Mouse (Mus musculus) heart, embryonic 14.5 days (tissue): ENCODE measurements around the gene Sarm1. TPM values are rescaled to one million over a fixed set of nuclear protein-coding genes. Genes with fewer than 3 reads are reported as not detected.

Experiments used
- ATAC-seq: fragments of 200-750 bp; cut with Nextera tagmentation; 2 replicates; pipeline ENCODE4 v1.8.0; 2017; ENCODE audit warnings: low read depth, moderate TSS enrichment; ENCODE audit not compliant: insufficient number of reproducible peaks, insufficient read depth, low FRiP score
- H3K27ac ChIP-seq, 2 experiments: fragments of 200-500 bp in 1 of 2; fragments of 300-500 bp in 1 of 2; sonication (generic) in 1 of 2; replicated peaks in 1 of 2; 2 replicates each; pipeline ENCODE4 v1.5.1; 2012 to 2014; ENCODE audit warnings: low read depth in 2 of 2, low read length in 2 of 2, control low read depth in 1 of 2, mild to moderate bottlenecking in 1 of 2, mixed read lengths in 1 of 2; ENCODE audit not compliant: control insufficient read depth in 1 of 2, insufficient read depth in 1 of 2
- H3K27me3 ChIP-seq: fragments of 300-500 bp; sonication (generic); 2 replicates; pipeline ENCODE4 v1.6.1; 2014; ENCODE audit warnings: mild to moderate bottlenecking, low read length, control low read depth; ENCODE audit not compliant: control insufficient read depth, insufficient read depth
- H3K36me3 ChIP-seq: fragments of 300-500 bp; sonication (generic); 2 replicates; pipeline ENCODE4 v1.6.1; 2014; ENCODE audit warnings: mild to moderate bottlenecking, control low read depth, low read length, mixed read lengths; ENCODE audit not compliant: control insufficient read depth, insufficient read depth
- H3K4me1 ChIP-seq, 2 experiments: fragments of 200-500 bp in 1 of 2; fragments of 300-500 bp in 1 of 2; sonication (generic) in 1 of 2; 2 replicates each; pipeline ENCODE4 v1.6.1; 2012 to 2014; ENCODE audit warnings: low read length in 2 of 2, control low read depth in 1 of 2, mixed read lengths in 1 of 2; ENCODE audit not compliant: control insufficient read depth in 2 of 2, insufficient read depth in 2 of 2
- H3K4me2 ChIP-seq: fragments of 300-500 bp; sonication (generic); 2 replicates; pipeline ENCODE4 v1.6.1; 2014; ENCODE audit warnings: mild to moderate bottlenecking, low read length
- H3K4me3 ChIP-seq, 2 experiments: fragments of 200-500 bp in 1 of 2; fragments of 300-500 bp in 1 of 2; sonication (generic) in 1 of 2; 2 replicates each; pipeline ENCODE4 v1.5.1; 2012 to 2014; ENCODE audit warnings: low read length in 2 of 2, mild to moderate bottlenecking in 2 of 2, control low read depth in 1 of 2, low read depth in 1 of 2, moderate library complexity in 1 of 2; ENCODE audit not compliant: control insufficient read depth in 1 of 2, insufficient read depth in 1 of 2
- H3K9ac ChIP-seq: fragments of 300-500 bp; sonication (generic); 2 replicates; pipeline ENCODE4 v1.6.1; 2014; ENCODE audit warnings: mild to moderate bottlenecking, low read length
- H3K9me3 ChIP-seq: fragments of 300-500 bp; sonication (generic); 2 replicates; pipeline ENCODE4 v1.6.1; 2016; ENCODE audit warnings: low read length, control low read depth; ENCODE audit not compliant: control insufficient read depth
- WGBS: fragments of 180-500 bp; shearing (Covaris S2); extraction: QIAGEN DNeasy Blood & Tissue Kit; methylation state at CpG from one replicate; pipeline ENCODE4 v1.1.7; 2014; 5-methylcytosine and 5-hydroxymethylcytosine counted together
- polyA plus RNA-seq: library from polyadenylated mRNA; unstranded; fragments of >200 nt; fragmentation: Nextera tagmentation; extraction: Ambion mirVana; gene quantifications from 2 replicates; pipeline ENCODE4 v1.2.1, GENCODE M21; 2014

Gene Sarm1
- polyA plus RNA-seq, 1 experiment from 2014 or later: 0.11 TPM

DNA sequence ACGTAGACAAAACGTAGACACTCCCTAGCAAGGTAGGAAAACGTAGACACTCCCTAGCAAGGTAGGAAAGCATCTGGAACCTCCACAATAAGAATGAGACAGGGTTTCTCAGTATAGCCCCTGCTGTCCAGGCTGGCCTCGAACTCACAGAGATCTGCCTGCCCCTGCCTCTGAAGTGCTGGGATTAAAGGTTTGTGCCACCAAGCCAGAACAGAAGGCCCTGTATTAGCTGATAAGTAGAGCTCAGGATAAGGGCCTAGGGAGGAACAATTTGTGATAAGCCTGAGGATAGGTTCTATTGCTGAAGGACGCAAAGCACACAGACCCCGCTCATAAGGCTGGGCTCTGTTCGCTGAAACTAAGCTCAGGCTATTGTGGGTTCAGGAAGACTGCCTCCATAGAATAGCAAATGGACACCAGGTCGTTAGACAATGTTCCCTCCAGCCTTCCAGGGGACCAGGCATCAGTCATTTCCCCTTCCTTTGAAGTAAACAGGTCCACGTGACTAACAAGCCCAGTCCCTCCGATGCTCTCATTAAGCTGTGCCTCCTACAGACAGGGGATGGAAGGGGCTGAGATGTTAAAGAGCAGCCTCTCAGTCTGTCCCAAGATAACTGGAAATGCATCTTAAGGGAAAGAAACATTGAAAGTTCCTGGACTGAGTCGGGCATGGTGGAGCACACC lies 67.2 kb downstream of the Sarm1 start:
- WGBS: 40% methylated on average over 11 of the region's 11 CpGs
- no peak for ATAC-seq
- no peaks in the 10 kb centered on the region for H3K9me3 ChIP-seq

DNA sequence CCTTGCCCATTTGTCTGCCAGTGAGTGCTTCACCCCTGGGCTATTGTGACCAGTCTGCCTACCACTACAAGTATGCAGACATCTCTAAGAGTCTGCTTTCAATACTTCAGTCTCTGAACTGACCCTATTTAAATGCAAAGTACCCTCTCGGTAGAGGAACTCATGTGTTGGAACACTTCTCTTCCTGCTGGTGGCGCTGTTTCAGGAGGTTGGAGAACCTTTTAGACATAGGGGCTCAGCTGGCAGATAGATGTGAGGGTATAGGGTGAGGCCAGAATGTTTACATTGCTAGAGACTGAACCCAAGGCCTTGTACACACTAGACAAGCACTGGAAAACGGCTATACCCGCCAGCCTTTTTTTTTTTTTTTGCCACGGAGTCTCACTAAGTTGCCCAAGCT lies 69.2 kb downstream of the Sarm1 start:
- no peak for ATAC-seq
- Histone ChIP-seq H3K27ac (no peak overlapping the region), H3K27me3 (no peaks in the 10 kb centered on the region), H3K9me3 (no peaks in the 10 kb centered on the region), H3K4me2 (no peak overlapping the region), H3K9ac (no peak overlapping the region), H3K4me1 (no peaks in the 10 kb centered on the region), H3K36me3 (no peaks in the 10 kb centered on the region), H3K4me3 (no peak overlapping the region)
- 72% methylated on average over 5 of the region's 5 CpGs for WGBS

More for the DNA sequence above, 67.2 kb downstream of the Sarm1 start:
- Histone ChIP-seq H3K4me2 (no peak overlapping the region), H3K9ac (no peak overlapping the region), H3K4me1 (no peaks in the 10 kb centered on the region), H3K27ac (no peak overlapping the region), H3K27me3 (no peaks in the 10 kb centered on the region), H3K4me3 (no peak overlapping the region), H3K36me3 (no peaks in the 10 kb centered on the region)

DNA sequence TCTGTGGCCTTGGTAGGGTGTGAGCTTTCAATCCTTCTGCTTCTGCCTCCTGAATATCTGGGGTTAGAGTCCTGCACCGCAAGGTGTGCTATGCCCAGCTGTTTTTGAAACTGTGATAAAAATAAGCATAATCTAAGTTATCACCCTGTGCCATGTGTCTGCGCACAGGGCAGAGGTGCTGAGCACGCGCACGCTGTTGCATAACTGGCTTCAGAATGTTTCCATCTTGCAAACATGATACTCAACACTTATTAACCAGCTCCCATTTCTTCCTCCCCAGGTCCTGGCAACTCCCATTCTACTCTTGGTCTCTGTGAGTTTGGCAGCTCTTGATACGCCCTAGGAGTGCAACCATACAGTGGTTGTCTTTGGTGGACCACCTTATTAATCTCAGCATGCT lies 69.9 kb downstream of the Sarm1 start:
- H3K9me3 ChIP-seq: no peaks in the 10 kb centered on the region
- H3K27me3 ChIP-seq: peaks cover 5% of the 10 kb centered on the region; the same call in 1 of the 2 replicates
- no peak overlapping the region for H3K9ac ChIP-seq
- WGBS: 88% methylated on average over 6 of the region's 6 CpGs
- H3K27ac ChIP-seq: no peak overlapping the region
- no peaks in the 10 kb centered on the region for H3K4me1 ChIP-seq
- no peak for ATAC-seq
- no peak overlapping the region for H3K4me2 ChIP-seq
- no peaks in the 10 kb centered on the region for H3K36me3 ChIP-seq
- no peak overlapping the region for H3K4me3 ChIP-seq

DNA sequence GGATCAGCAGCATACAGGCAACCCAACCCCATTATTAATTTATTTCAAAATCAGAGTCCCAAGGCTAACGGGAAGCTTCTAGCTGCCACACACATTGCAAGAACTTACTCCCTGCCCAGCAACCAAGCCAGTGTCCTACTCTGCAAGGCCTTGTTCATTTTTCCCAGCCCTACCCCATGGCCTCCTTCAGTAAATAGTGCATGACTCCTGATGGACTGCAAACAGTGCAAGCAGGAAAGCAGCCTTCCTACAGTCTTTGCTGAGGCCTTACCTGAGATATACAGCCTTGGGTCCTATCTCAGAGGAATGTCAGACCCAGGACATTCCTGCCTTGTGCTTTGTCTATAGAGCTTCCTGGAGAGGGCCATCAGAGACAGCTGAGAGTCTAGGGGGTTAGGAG lies 72.0 kb downstream of the Sarm1 start:
- Histone ChIP-seq H3K4me3 (no peak overlapping the region), H3K36me3 (no peaks in the 10 kb centered on the region), H3K9ac (no peak overlapping the region), H3K9me3 (no peaks in the 10 kb centered on the region), H3K27me3 (peaks cover 19% of the 10 kb centered on the region), H3K4me1 (no peaks in the 10 kb centered on the region), H3K4me2 (no peak overlapping the region), H3K27ac (no peak overlapping the region)
- no peak for ATAC-seq
- WGBS: 93% methylated on average over 1 of the region's 1 CpGs

DNA sequence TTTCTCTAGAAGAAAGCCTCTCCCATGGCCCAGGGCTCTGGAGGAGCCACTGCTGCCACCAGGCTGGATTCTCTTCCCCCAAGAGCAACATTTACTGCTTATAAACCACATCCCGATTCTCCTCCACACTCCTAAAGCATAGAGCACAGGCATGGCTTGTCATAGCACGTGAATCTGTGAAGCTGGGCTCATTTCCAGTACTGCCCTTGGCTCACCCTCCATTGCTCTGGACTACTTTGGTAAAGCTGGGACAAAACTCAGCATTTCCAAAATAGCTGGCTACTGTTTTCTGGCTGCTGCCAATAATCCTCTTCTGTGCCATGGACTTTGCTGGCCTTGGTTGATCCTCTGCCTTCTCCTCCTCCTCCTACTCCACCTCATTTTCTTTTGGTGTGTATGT lies 73.2 kb downstream of the Sarm1 start:
- 61% methylated on average over 2 of the region's 2 CpGs for WGBS
- no peak for ATAC-seq
- Histone ChIP-seq H3K9me3 (no peaks in the 10 kb centered on the region), H3K36me3 (no peaks in the 10 kb centered on the region), H3K4me2 (no peak overlapping the region), H3K27me3 (peaks cover 27% of the 10 kb centered on the region), H3K4me3 (no peak overlapping the region), H3K9ac (no peak overlapping the region), H3K4me1 (no peaks in the 10 kb centered on the region), H3K27ac (no peak overlapping the region)

Other genes with a start within 250 kb of the Sarm1 start
- 71.3 and 72.5 TPM in 2 replicates for gene 2610507B11Rik, start 236.0 kb downstream of the Sarm1 start, polyA plus RNA-seq
- 0.23 and 0.70 TPM in 2 replicates for gene BC030499, start 206.9 kb downstream of the Sarm1 start, polyA plus RNA-seq
- gene Spag5, start 196.2 kb downstream of the Sarm1 start, polyA plus RNA-seq: 23.6 and 25.0 TPM in 2 replicates
- gene Aldoc, start 174.8 kb downstream of the Sarm1 start, polyA plus RNA-seq: 28.2 and 30.3 TPM in 2 replicates
- 51.3 and 55.7 TPM in 2 replicates for gene Pigs, start 169.3 kb downstream of the Sarm1 start, polyA plus RNA-seq
- 38.6 and 43.0 TPM in 2 replicates for gene Unc119, start 154.3 kb downstream of the Sarm1 start, polyA plus RNA-seq
- gene Foxn1, start 111.2 kb downstream of the Sarm1 start, polyA plus RNA-seq: not detected in 2 replicates
- not detected in 2 replicates for gene Slc13a2, start 75.5 kb downstream of the Sarm1 start, polyA plus RNA-seq
- gene Slc46a1, start 32.1 kb downstream of the Sarm1 start, polyA plus RNA-seq: 6.2 and 8.1 TPM in 2 replicates
- 0.15 and 0.34 TPM in 2 replicates for gene Vtn, start 1.3 kb upstream of the Sarm1 start, polyA plus RNA-seq
- not detected in 2 replicates for gene Sebox, start 5.7 kb upstream of the Sarm1 start, polyA plus RNA-seq
- gene Tmem199, start 14.4 kb upstream of the Sarm1 start, polyA plus RNA-seq: 41.2 and 44.4 TPM in 2 replicates
- 155 and 161 TPM in 2 replicates for gene Poldip2, start 14.4 kb upstream of the Sarm1 start, polyA plus RNA-seq
- gene Tnfaip1, start 38.6 kb upstream of the Sarm1 start, polyA plus RNA-seq: 77.6 and 77.9 TPM in 2 replicates
- 104 and 112 TPM in 2 replicates for gene Ift20, start 38.6 kb upstream of the Sarm1 start, polyA plus RNA-seq
- 51.7 and 54.7 TPM in 2 replicates for gene Tmem97, start 53.0 kb upstream of the Sarm1 start, polyA plus RNA-seq
- 14.6 and 14.9 TPM in 2 replicates for gene Nlk, start 199.6 kb upstream of the Sarm1 start, polyA plus RNA-seq